Mouse (Mus musculus) lung, postnatal 14 days (tissue): ENCODE results near the gene Bcl6.

Source experiments
- DNase-seq: peaks from one replicate; pipeline ENCODE4 v3.0.0; 2021

Gene Bcl6

GRCm38 (mm10) chr16:23919418-23919817 is 69.2 kb downstream of the Bcl6 start:
- DNase-seq: no peak
